Mouse (Mus musculus) embryonic facial prominence, embryonic 12.5 days (tissue): ENCODE measurements around the gene Nuak2. TPM values are rescaled to one million over a fixed set of nuclear protein-coding genes. Genes with fewer than 3 reads are reported as not detected.
A peak's percentile ranks its signal among the peaks of the same experiment; 100 is the strongest.

Experiments
- ATAC-seq: fragments of 200-750 bp; cut with Nextera tagmentation; 2 replicates; pipeline ENCODE4 v1.8.0; 2017; ENCODE audit not compliant: insufficient number of reproducible peaks, insufficient read depth, low FRiP score, low TSS enrichment
- H3K27ac ChIP-seq: fragments of 300-500 bp; sonication (generic); 2 replicates; pipeline ENCODE4 v1.5.1; 2016; ENCODE audit warnings: mild to moderate bottlenecking
- H3K27me3 ChIP-seq: fragments of 300-500 bp; sonication (generic); 2 replicates; pipeline ENCODE4 v1.6.1; 2016; ENCODE audit warnings: mild to moderate bottlenecking, moderate library complexity
- H3K36me3 ChIP-seq: fragments of 300-500 bp; sonication (generic); 2 replicates; pipeline ENCODE4 v1.6.1; 2016; ENCODE audit warnings: mild to moderate bottlenecking
- H3K4me1 ChIP-seq: fragments of 300-500 bp; sonication (generic); 2 replicates; pipeline ENCODE4 v1.6.1; 2016
- H3K4me2 ChIP-seq: fragments of 300-500 bp; sonication (generic); replicated peaks from 2 replicates; pipeline ENCODE4 v1.6.1; 2016; ENCODE audit warnings: mild to moderate bottlenecking, moderate library complexity
- H3K4me3 ChIP-seq: fragments of 300-500 bp; sonication (generic); 2 replicates; pipeline ENCODE4 v1.5.1; 2016; ENCODE audit warnings: mild to moderate bottlenecking
- H3K9ac ChIP-seq: fragments of 300-500 bp; sonication (generic); 2 replicates; pipeline ENCODE4 v1.6.1; 2016; ENCODE audit warnings: mild to moderate bottlenecking, moderate library complexity
- H3K9me3 ChIP-seq: fragments of 300-500 bp; sonication (generic); 2 replicates; pipeline ENCODE4 v1.6.1; 2016; ENCODE audit warnings: mild to moderate bottlenecking, moderate library complexity
- WGBS: fragments of 180-500 bp; shearing (Covaris S2); methylation state at CpG from one replicate; pipeline ENCODE4 v1.1.7; 2016; 5-methylcytosine and 5-hydroxymethylcytosine counted together
- polyA plus RNA-seq: library from polyadenylated mRNA; unstranded; fragments of >200 nt; fragmentation: Nextera tagmentation; extraction: Ambion mirVana; gene quantifications from 2 replicates; pipeline ENCODE4 v1.2.1, GENCODE M21; 2016

The Nuak2 gene
- polyA plus RNA-seq, 1 experiment from 2014 or later, result 6.3 TPM

- WGBS, result 33% methylated on average over 5 of the region's 5 CpGs
- Histone ChIP-seq H3K9ac (no peak overlapping the region), H3K36me3 (peaks cover 15% of the 10 kb centered on the region), H3K27me3 (no peaks in the 10 kb centered on the region), H3K4me3 (no peak overlapping the region), H3K9me3 (no peaks in the 10 kb centered on the region), H3K4me1 (peaks cover 52% of the 10 kb centered on the region), H3K4me2 (no peak overlapping the region), H3K27ac (peak overlapping the region; percentile 66)
- ATAC-seq, result peak; percentile 41; the same call in 1 of the 2 replicates
These were observed 58.4 kb downstream of the Nuak2 start for GRCm38 (mm10) chr1:132374140-132374872.

GRCm38 (mm10) chr1:132374873-132375244 lies 58.9 kb downstream of the Nuak2 start:
- 57% methylated on average over 3 of the region's 3 CpGs for WGBS
- Histone ChIP-seq H3K4me1 (peaks cover 52% of the 10 kb centered on the region), H3K4me2 (no peak overlapping the region), H3K9me3 (no peaks in the 10 kb centered on the region), H3K4me3 (no peak overlapping the region), H3K27me3 (no peaks in the 10 kb centered on the region), H3K27ac (peak overlapping the region; percentile 66), H3K36me3 (peaks cover 20% of the 10 kb centered on the region), H3K9ac (no peak overlapping the region)
- no peak for ATAC-seq

GRCm38 (mm10) chr1:132375256-132375655 lies 59.3 kb downstream of the Nuak2 start:
- Histone ChIP-seq H3K4me1 (peaks cover 52% of the 10 kb centered on the region), H3K4me2 (no peak overlapping the region)
- peak; percentile 50 for ATAC-seq

GRCm38 (mm10) chr1:132376211-132377054 lies 60.5 kb downstream of the Nuak2 start:
- Histone ChIP-seq H3K27ac (no peak overlapping the region), H3K4me1 (peaks cover 46% of the 10 kb centered on the region), H3K27me3 (no peaks in the 10 kb centered on the region), H3K9me3 (no peaks in the 10 kb centered on the region), H3K4me2 (no peak overlapping the region), H3K9ac (no peak overlapping the region), H3K4me3 (no peak overlapping the region), H3K36me3 (peaks cover 25% of the 10 kb centered on the region)
- WGBS, result 64% methylated on average over 8 of the region's 8 CpGs
- no peak for ATAC-seq

More at GRCm38 (mm10) chr1:132375256-132375655, 59.3 kb downstream of the Nuak2 start:
- Histone ChIP-seq H3K4me3 (no peak overlapping the region), H3K27ac (peak overlapping the region; percentile 66), H3K9me3 (no peaks in the 10 kb centered on the region), H3K9ac (no peak overlapping the region), H3K27me3 (no peaks in the 10 kb centered on the region), H3K36me3 (peaks cover 24% of the 10 kb centered on the region)
- 21% methylated on average over 4 of the region's 4 CpGs for WGBS

GRCm38 (mm10) chr1:132377055-132377365 lies 61.1 kb downstream of the Nuak2 start:
- ATAC-seq, result no peak
- Histone ChIP-seq H3K4me1 (peaks cover 42% of the 10 kb centered on the region), H3K9ac (no peak overlapping the region), H3K4me2 (no peak overlapping the region), H3K4me3 (no peak overlapping the region), H3K9me3 (no peaks in the 10 kb centered on the region), H3K36me3 (peaks cover 25% of the 10 kb centered on the region), H3K27me3 (no peaks in the 10 kb centered on the region), H3K27ac (no peak overlapping the region)
- WGBS, result 54% methylated on average over 7 of the region's 7 CpGs

GRCm38 (mm10) chr1:132377811-132378210 lies 61.9 kb downstream of the Nuak2 start:
- no peak overlapping the region for H3K27ac ChIP-seq
- WGBS, result 86% methylated on average over 3 of the region's 3 CpGs
- H3K4me2 ChIP-seq, result no peak overlapping the region
- peaks cover 25% of the 10 kb centered on the region for H3K36me3 ChIP-seq
- no peak overlapping the region for H3K4me3 ChIP-seq
- no peaks in the 10 kb centered on the region for H3K9me3 ChIP-seq
- peaks cover 36% of the 10 kb centered on the region for H3K4me1 ChIP-seq
- H3K27me3 ChIP-seq, result no peaks in the 10 kb centered on the region
- ATAC-seq, result no peak
- H3K9ac ChIP-seq, result no peak overlapping the region

GRCm38 (mm10) chr1:132380550-132381100 lies 64.7 kb downstream of the Nuak2 start:
- Histone ChIP-seq H3K9ac (no peak overlapping the region), H3K4me2 (no peak overlapping the region), H3K27me3 (no peaks in the 10 kb centered on the region), H3K9me3 (no peaks in the 10 kb centered on the region), H3K27ac (no peak overlapping the region), H3K4me1 (peaks cover 20% of the 10 kb centered on the region), H3K36me3 (peaks cover 25% of the 10 kb centered on the region), H3K4me3 (no peak overlapping the region)
- WGBS, result 82% methylated on average over 27 of the region's 27 CpGs
- ATAC-seq, result no peak

GRCm38 (mm10) chr1:132381929-132382328 lies 66.0 kb downstream of the Nuak2 start:
- Histone ChIP-seq H3K4me3 (no peak overlapping the region), H3K9ac (no peak overlapping the region), H3K36me3 (peaks cover 25% of the 10 kb centered on the region), H3K4me1 (peaks cover 12% of the 10 kb centered on the region), H3K4me2 (no peak overlapping the region), H3K27ac (no peak overlapping the region), H3K27me3 (no peaks in the 10 kb centered on the region), H3K9me3 (no peaks in the 10 kb centered on the region)
- ATAC-seq, result no peak
- 75% methylated on average over 10 of the region's 10 CpGs for WGBS

Other genes starting within 250 kb of the Nuak2 start
- gene Mfsd4a, start 248.1 kb upstream of the Nuak2 start, polyA plus RNA-seq, result 13.0 and 14.9 TPM in 2 replicates
- 2.9 and 3.3 TPM in 2 replicates for gene Cdk18, start 176.4 kb upstream of the Nuak2 start, polyA plus RNA-seq
- 1.5 and 2.0 TPM in 2 replicates for gene Lemd1, start 124.7 kb upstream of the Nuak2 start, polyA plus RNA-seq
- gene AC124108.1, start 124.7 kb upstream of the Nuak2 start, polyA plus RNA-seq, result 0.43 and 0.75 TPM in 2 replicates
- gene Gm10188, start 86.4 kb upstream of the Nuak2 start, polyA plus RNA-seq, result not detected in 2 replicates
- 0.47 and 0.87 TPM in 2 replicates for gene Klhdc8a, start 17.5 kb upstream of the Nuak2 start, polyA plus RNA-seq
- 22.0 and 22.1 TPM in 2 replicates for gene Tmcc2, start 75.2 kb downstream of the Nuak2 start, polyA plus RNA-seq
- 16.1 and 17.2 TPM in 2 replicates for gene Dstyk, start 101.4 kb downstream of the Nuak2 start, polyA plus RNA-seq
- gene Rbbp5, start 161.2 kb downstream of the Nuak2 start, polyA plus RNA-seq, result 56.6 and 62.2 TPM in 2 replicates
- 1.7 and 1.8 TPM in 2 replicates for gene Tmem81, start 190.1 kb downstream of the Nuak2 start, polyA plus RNA-seq
- gene Cntn2, start 227.1 kb downstream of the Nuak2 start, polyA plus RNA-seq, result 18.7 and 23.0 TPM in 2 replicates